Mouse (Mus musculus): Measurements from ENCODE around the gene Pex5l.

DNA sequence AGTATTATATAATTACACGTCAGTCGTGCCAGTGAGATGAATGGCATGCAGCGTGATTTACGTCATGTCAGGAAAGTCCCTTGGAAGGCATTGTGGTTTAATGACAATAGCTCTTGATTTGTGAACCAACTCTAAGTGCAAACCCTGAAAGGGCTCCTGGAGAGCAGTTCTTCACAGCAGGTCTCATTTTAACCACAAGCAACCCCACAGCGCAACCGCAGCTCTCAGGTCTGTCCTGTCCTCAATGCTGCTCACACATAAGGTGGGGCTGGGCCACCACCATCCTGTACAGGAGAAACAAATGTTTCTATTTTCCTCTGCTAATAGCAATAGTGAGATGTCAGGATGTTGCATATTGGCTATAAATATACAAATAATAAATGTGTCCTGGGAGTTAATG, 163.8 kb downstream of the Pex5l start:
- TF ChIP-seq POLR2A (IDR thresholded peaks at IDR 0.05; ENCODE audit: insufficient read length, low read depth) (no peak), TCF12 (IDR thresholded peaks at IDR 0.05; ENCODE audit: insufficient read depth, poor library complexity, severe bottlenecking) (no peak), MAX (IDR thresholded peaks at IDR 0.05; ENCODE audit: low read depth) (no peak), E2F4 (IDR thresholded peaks at IDR 0.05; ENCODE audit: insufficient read depth) (no peak), CEBPB (IDR thresholded peaks at IDR 0.05; ENCODE audit: insufficient read depth, poor library complexity, severe bottlenecking) (no peak), MYOD1 (IDR thresholded peaks at IDR 0.05; ENCODE audit: control insufficient read depth in 1 of 3, insufficient read length in 2 of 3, low read depth in 2 of 3) (no peak), USF1 (IDR thresholded peaks at IDR 0.05; ENCODE audit: low read depth) (no peak), POLR2AphosphoS2 (IDR thresholded peaks at IDR 0.05; ENCODE audit: insufficient read length, low read depth) (no peak), MYOG (IDR thresholded peaks at IDR 0.05; ENCODE audit: control insufficient read depth in 1 of 3, insufficient read depth in 1 of 3, insufficient read length in 2 of 3, low read depth in 2 of 3) (no peak), SRF (IDR thresholded peaks at IDR 0.05; ENCODE audit: control insufficient read depth, insufficient read length, low read depth) (no peak)

Measured in myocyte (in vitro differentiated cells).